Mouse (Mus musculus) heart, postnatal 0 days (tissue): ENCODE data around the gene Nt5c1a. TPM values are rescaled to one million over a fixed set of nuclear protein-coding genes. Genes with fewer than 3 reads are reported as not detected.
A peak's percentile ranks its signal among the peaks of the same experiment; 100 is the strongest.

Experiments used
- ATAC-seq: fragments of 200-750 bp; cut with Nextera tagmentation; 2 replicates; pipeline ENCODE4 v1.8.0; 2017; ENCODE audit warnings: low read depth, moderate number of reproducible peaks, moderate library complexity; ENCODE audit not compliant: insufficient read depth
- DNase-seq: peaks from one replicate; pipeline ENCODE4 v3.0.0-alpha.2; 2016; ENCODE audit warnings: low spot score
- H3K27ac ChIP-seq: fragments of 300-500 bp; sonication (generic); 2 replicates; pipeline ENCODE4 v1.5.1; 2014; ENCODE audit warnings: low read depth, mild to moderate bottlenecking
- H3K27me3 ChIP-seq: fragments of 300-500 bp; sonication (generic); 2 replicates; pipeline ENCODE4 v1.6.1; 2014; ENCODE audit warnings: low read length, mixed read lengths; ENCODE audit not compliant: control insufficient read depth, insufficient read depth
- H3K36me3 ChIP-seq: fragments of 300-500 bp; sonication (generic); replicated peaks from 2 replicates; pipeline ENCODE4 v1.6.1; 2014; ENCODE audit warnings: low read length, mixed read lengths; ENCODE audit not compliant: control insufficient read depth, insufficient read depth
- H3K4me1 ChIP-seq: fragments of 300-500 bp; sonication (generic); 2 replicates; pipeline ENCODE4 v1.6.1; 2014; ENCODE audit warnings: antibody characterized with exemption; ENCODE audit not compliant: control insufficient read depth, insufficient read depth
- H3K4me2 ChIP-seq: fragments of 300-500 bp; sonication (generic); 2 replicates; pipeline ENCODE4 v1.6.1; 2014; ENCODE audit warnings: low read depth, mild to moderate bottlenecking, low read length, moderate library complexity
- H3K4me3 ChIP-seq: fragments of 300-500 bp; sonication (generic); 2 replicates; pipeline ENCODE4 v1.5.1; 2014; ENCODE audit warnings: low read depth, low read length
- H3K9ac ChIP-seq: fragments of 300-500 bp; sonication (generic); replicated peaks from 2 replicates; pipeline ENCODE4 v1.6.1; 2014; ENCODE audit warnings: low read depth, low read length, mixed read lengths
- H3K9me3 ChIP-seq: fragments of 300-500 bp; sonication (generic); replicated peaks from 2 replicates; pipeline ENCODE4 v1.6.1; 2016; ENCODE audit warnings: low read length; ENCODE audit not compliant: control insufficient read depth
- CTCF ChIP-seq: IDR thresholded peaks from 2 replicates; pipeline ENCODE4 v1.5.1; 2016; ENCODE audit warnings: antibody characterized with exemption, control low read depth, low read depth
- EP300 ChIP-seq: IDR thresholded peaks from 2 replicates; pipeline ENCODE4 v1.6.1; 2016; ENCODE audit warnings: antibody characterized with exemption, low read depth
- WGBS: fragments of 180-500 bp; shearing (Covaris S2); extraction: QIAGEN DNeasy Blood & Tissue Kit; methylation state at CpG from one replicate; pipeline ENCODE4 v1.1.7; 2014; 5-methylcytosine and 5-hydroxymethylcytosine counted together
- polyA plus RNA-seq: library from polyadenylated mRNA; unstranded; fragments of >200 nt; fragmentation: Nextera tagmentation; extraction: Ambion mirVana; gene quantifications from 2 replicates; pipeline ENCODE4 v1.2.1, GENCODE M21; 2015
- total RNA-seq: library from RNA; depleted of rRNA; stranded (reverse); fragments of >200 nt; gene quantifications from 2 replicates; pipeline ENCODE4 v1.2.3, GENCODE M21; 2014; ENCODE audit warnings: low replicate concordance

Gene Nt5c1a
- total and polyA plus RNA-seq, 2 experiments from 2014 or later: 1.7 to 3.4 TPM

- DNase-seq: no peak
- no peak overlapping the region for H3K9ac ChIP-seq
- H3K27ac ChIP-seq: no peak overlapping the region
- WGBS: 34% methylated on average over 6 of the region's 6 CpGs
- peaks cover 11% of the 10 kb centered on the region; the same call in 1 of the 2 replicates for H3K4me1 ChIP-seq
- TF ChIP-seq CTCF (no peak), EP300 (no peak)
- H3K9me3 ChIP-seq: no peaks in the 10 kb centered on the region
- ATAC-seq: no peak
- no peaks in the 10 kb centered on the region for H3K36me3 ChIP-seq
- H3K4me2 ChIP-seq: no peak overlapping the region
- no peak overlapping the region for H3K4me3 ChIP-seq
- peaks cover 11% of the 10 kb centered on the region; the same call in 1 of the 2 replicates for H3K27me3 ChIP-seq
Measured at GRCm38 (mm10) chr4:123196695-123197094, 4.6 kb upstream of the Nt5c1a start.

DNA sequence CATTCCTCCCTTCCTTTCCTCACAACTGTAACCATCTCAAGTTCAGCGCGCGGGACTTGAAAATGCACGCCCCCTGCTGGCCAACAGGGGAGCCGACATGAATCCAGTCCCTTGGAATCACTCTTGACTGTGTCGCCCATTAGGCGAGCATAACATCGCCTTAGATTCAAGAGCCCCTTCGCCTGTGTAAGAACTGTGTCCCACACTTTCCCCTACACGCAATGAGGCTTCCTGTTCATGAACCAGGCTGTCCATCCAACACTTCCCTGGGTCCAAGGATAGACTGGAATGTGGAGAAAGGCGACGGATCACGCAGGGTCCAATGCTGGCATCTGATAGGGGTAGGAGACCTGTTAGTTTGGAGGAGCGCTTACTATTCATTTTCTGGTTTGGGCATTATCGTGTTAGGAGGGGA is 526 bp upstream of the Nt5c1a start:
- no peak for TF ChIP-seq EP300
- TF ChIP-seq CTCF: peak; percentile 85
- Histone ChIP-seq H3K36me3 (no peaks in the 10 kb centered on the region), H3K4me1 (peaks cover 23% of the 10 kb centered on the region; the same call in 1 of the 2 replicates), H3K9me3 (no peaks in the 10 kb centered on the region), H3K9ac (peak overlapping the region; percentile 61), H3K27ac (peak overlapping the region; percentile 87), H3K4me3 (peak overlapping the region; percentile 44), H3K27me3 (peaks cover 3% of the 10 kb centered on the region; the same call in 1 of the 2 replicates), H3K4me2 (peak overlapping the region; percentile 73)
- WGBS: 3% methylated on average over 15 of the region's 15 CpGs
- peak; percentile 71 for DNase-seq
- peak; percentile 58 for ATAC-seq

DNA sequence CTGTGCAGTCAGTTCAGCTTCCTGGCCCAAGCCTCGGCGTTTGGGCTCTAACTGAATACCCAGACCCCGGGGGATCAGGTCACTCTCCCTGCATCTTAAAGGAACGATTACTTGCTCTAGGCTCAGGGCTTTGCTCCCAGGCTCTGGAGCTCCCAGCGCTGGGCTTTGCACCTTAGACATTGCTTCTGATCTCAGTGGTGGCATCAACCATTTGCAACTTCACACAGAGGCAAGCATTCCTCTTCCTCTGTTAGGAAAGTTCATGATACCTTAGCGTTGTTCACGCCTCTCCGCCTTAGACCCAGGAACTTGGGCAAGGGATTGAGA is 753 bp downstream of the Nt5c1a start:
- TF ChIP-seq CTCF (no peak), EP300 (no peak)
- H3K9me3 ChIP-seq: no peaks in the 10 kb centered on the region
- no peaks in the 10 kb centered on the region for H3K36me3 ChIP-seq
- H3K27me3 ChIP-seq: peaks cover 7% of the 10 kb centered on the region; the same call in 1 of the 2 replicates
- DNase-seq (no peak), ATAC-seq (no peak)
- peak overlapping the region; percentile 87 for H3K27ac ChIP-seq
- WGBS: 19% methylated on average over 8 of the region's 8 CpGs
- peak overlapping the region; percentile 73 for H3K4me2 ChIP-seq
- H3K9ac ChIP-seq: 0 out of 2 replicates have a peak overlapping the region, but pooled peaks have one; percentile 61
- peaks cover 17% of the 10 kb centered on the region; the same call in 1 of the 2 replicates for H3K4me1 ChIP-seq
- H3K4me3 ChIP-seq: peak overlapping the region; percentile 44

GRCm38 (mm10) chr4:123207337-123207736 is 6.0 kb downstream of the Nt5c1a start:
- 55% methylated on average over 5 of the region's 5 CpGs for WGBS
- Histone ChIP-seq H3K27ac (no peak overlapping the region), H3K4me3 (no peak overlapping the region), H3K9me3 (no peaks in the 10 kb centered on the region), H3K36me3 (no peaks in the 10 kb centered on the region), H3K9ac (no peak overlapping the region), H3K27me3 (peaks cover 7% of the 10 kb centered on the region; the same call in 1 of the 2 replicates), H3K4me1 (peaks cover 12% of the 10 kb centered on the region; the same call in 1 of the 2 replicates), H3K4me2 (no peak overlapping the region)
- no peak for DNase-seq
- no peak for ATAC-seq
- TF ChIP-seq EP300 (no peak), CTCF (no peak)

- peaks cover 7% of the 10 kb centered on the region; the same call in 1 of the 2 replicates for H3K27me3 ChIP-seq
- DNase-seq: no peak
- 66% methylated on average over 8 of the region's 8 CpGs for WGBS
Measured at GRCm38 (mm10) chr4:123210996-123211395, 9.7 kb downstream of the Nt5c1a start.

DNA sequence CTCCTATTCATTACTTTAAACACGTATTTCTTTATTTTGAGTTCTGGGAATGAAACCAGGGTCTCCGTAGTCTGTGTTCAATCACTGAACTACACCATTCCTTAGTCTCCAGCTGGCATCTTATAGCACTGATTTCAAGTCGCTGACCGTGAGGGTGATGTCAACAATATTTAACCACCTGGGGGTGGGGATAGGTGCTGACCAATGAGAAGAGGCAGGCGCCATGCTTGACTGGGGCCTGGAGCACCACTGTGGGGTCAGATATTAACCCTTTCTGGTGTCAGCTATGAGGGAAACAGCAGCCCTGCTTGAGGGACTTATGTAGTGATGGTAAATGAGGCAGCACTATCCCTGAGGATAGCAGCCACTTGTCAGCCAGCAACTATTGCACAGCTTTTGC is 10.1 kb downstream of the Nt5c1a start:
- ATAC-seq: no peak
- Histone ChIP-seq H3K9ac (no peak overlapping the region), H3K36me3 (no peaks in the 10 kb centered on the region), H3K4me1 (no peaks in the 10 kb centered on the region), H3K27ac (no peak overlapping the region), H3K9me3 (no peaks in the 10 kb centered on the region), H3K4me2 (no peak overlapping the region), H3K4me3 (no peak overlapping the region), H3K27me3 (peaks cover 7% of the 10 kb centered on the region; the same call in 1 of the 2 replicates)
- no peak for DNase-seq
- 56% methylated on average over 5 of the region's 5 CpGs for WGBS
- TF ChIP-seq EP300: no peak

More at GRCm38 (mm10) chr4:123210996-123211395, 9.7 kb downstream of the Nt5c1a start:
- Histone ChIP-seq H3K27ac (no peak overlapping the region), H3K4me2 (no peak overlapping the region), H3K9me3 (no peaks in the 10 kb centered on the region), H3K4me1 (no peaks in the 10 kb centered on the region), H3K36me3 (no peaks in the 10 kb centered on the region), H3K9ac (no peak overlapping the region), H3K4me3 (no peak overlapping the region)
- no peak for ATAC-seq
- TF ChIP-seq EP300: no peak
- TF ChIP-seq CTCF: no peak
